In genomic region chr9:67610696-67611095, GRCm38 (mm10) we compare ENCODE assay signal across 26 mouse cellular contexts. TPM values are rescaled to one million over a fixed set of nuclear protein-coding genes. Genes with fewer than 3 reads are reported as not detected.
A peak's percentile ranks its signal among the peaks of the same experiment; 100 is the strongest.
DNase-seq lines count a peak whose midpoint lies in the region; ATAC-seq and TF ChIP-seq lines count a peak whose summit lies in the region.
"Had no signal": no experiment of that assay in that cellular context is flagged by ENCODE, and none has a peak within 500 bp of the region (broad histone marks: within the 10 kb centered on the region; RNA-seq: fewer than 3 reads in every experiment).

No protein-coding gene starts in this region.

- H3K4me2 ChIP-seq in midbrain, embryonic 11.5 days: no peak overlapping the region
- H3K4me2 ChIP-seq in midbrain, postnatal 0 days (ENCODE audit: low read depth, low read length, poor library complexity, severe bottlenecking): no peak overlapping the region
- H3K4me2 ChIP-seq: embryonic facial prominence, embryonic 13.5 days; embryonic facial prominence, embryonic 15.5 days; forebrain, embryonic 12.5 days had no signal

- TF ChIP-seq CTCF in midbrain, postnatal 0 days (IDR thresholded peaks at IDR 0.05): no peak

- intact Hi-C loops in heart, postnatal 14 days (cut with DNase I): no loop called here

- H3K27ac ChIP-seq in midbrain, embryonic 11.5 days (ENCODE audit: low read depth, low read length): no peak overlapping the region
- H3K27ac ChIP-seq in midbrain, postnatal 0 days (ENCODE audit: low read depth, low read length): no peak overlapping the region
- H3K27ac ChIP-seq: embryonic facial prominence, embryonic 13.5 days; embryonic facial prominence, embryonic 15.5 days; forebrain, embryonic 10.5 days; forebrain, embryonic 12.5 days had no signal

- H3K4me3 ChIP-seq in midbrain, embryonic 11.5 days (ENCODE audit: low read depth, low read length): no peak overlapping the region
- H3K4me3 ChIP-seq in midbrain, postnatal 0 days (ENCODE audit: low read depth, low read length): no peak overlapping the region
- H3K4me3 ChIP-seq: embryonic facial prominence, embryonic 13.5 days; embryonic facial prominence, embryonic 15.5 days; erythroblast, embryonic 14.5 days; forebrain, embryonic 10.5 days; forebrain, embryonic 12.5 days had no signal

- WGBS in midbrain, embryonic 11.5 days: 88% methylated on average over 6 of the region's 6 CpGs
- 95% methylated on average over 6 of the region's 6 CpGs for WGBS in midbrain, postnatal 0 days

- H3K36me3 ChIP-seq in midbrain, embryonic 11.5 days (ENCODE audit: control insufficient read depth, insufficient read depth, low read length): no peaks in the 10 kb centered on the region
- no peaks in the 10 kb centered on the region for H3K36me3 ChIP-seq in midbrain, postnatal 0 days (ENCODE audit: insufficient read depth, low read length)
- H3K36me3 ChIP-seq: embryonic facial prominence, embryonic 13.5 days; embryonic facial prominence, embryonic 15.5 days; forebrain, embryonic 10.5 days; forebrain, embryonic 12.5 days; G1E had no signal

- DNase-seq in heart, adult 11 months: peak; percentile 64
- no peak for DNase-seq in heart, postnatal 14 days
- peak; percentile 56 for DNase-seq in midbrain, embryonic 11.5 days (ENCODE audit: low spot score, missing footprints)
- no peak for DNase-seq in midbrain, postnatal 0 days (ENCODE audit: low spot score)
- DNase-seq in embryo, embryonic 10.5 days (ENCODE audit: low spot score): no peak
- DNase-seq: adrenal gland, adult 8-10 months; adrenal gland, postnatal 36 days; B cell, adult 2 months; cerebellum, adult 11-12 months; cerebellum, adult 2 months; cerebellum, adult 9-10 months; cerebellum, postnatal 10 days; cerebellum, postnatal 25 days; embryo, embryonic 11 days had no signal

- H3K9ac ChIP-seq in midbrain, embryonic 11.5 days (ENCODE audit: low read length): no peak overlapping the region
- no peak overlapping the region for H3K9ac ChIP-seq in midbrain, postnatal 0 days (replicated peaks; ENCODE audit: low read length, poor library complexity, severe bottlenecking)
- H3K9ac ChIP-seq: embryonic facial prominence, embryonic 13.5 days; embryonic facial prominence, embryonic 15.5 days; forebrain, embryonic 12.5 days had no signal

- H3K4me1 ChIP-seq in midbrain, embryonic 11.5 days (ENCODE audit: control insufficient read depth, insufficient read depth, low read length): no peaks in the 10 kb centered on the region
- peaks cover 6% of the 10 kb centered on the region; the same call in 1 of the 2 replicates for H3K4me1 ChIP-seq in midbrain, postnatal 0 days (ENCODE audit: insufficient read depth, low read length)
- H3K4me1 ChIP-seq: forebrain, embryonic 12.5 days had no signal

- ATAC-seq in midbrain, embryonic 11.5 days (ENCODE audit: low FRiP score): no peak
- ATAC-seq in midbrain, postnatal 0 days (ENCODE audit: low FRiP score): no peak
- ATAC-seq: activated CD4-positive, CD25-positive, alpha-beta regulatory T cell, adult 4 months; CD4-positive, CD25-positive, alpha-beta regulatory T cell, adult 4 months; forebrain, embryonic 14.5 days; forebrain, embryonic 16.5 days; Patski had no signal

- no peaks in the 10 kb centered on the region for H3K9me3 ChIP-seq in midbrain, embryonic 11.5 days (ENCODE audit: control insufficient read depth, low read length)
- no peaks in the 10 kb centered on the region for H3K9me3 ChIP-seq in midbrain, postnatal 0 days (ENCODE audit: low read length)
- H3K9me3 ChIP-seq: embryonic facial prominence, embryonic 13.5 days; embryonic facial prominence, embryonic 15.5 days; forebrain, embryonic 10.5 days; forebrain, embryonic 12.5 days; G1E had no signal

- no peaks in the 10 kb centered on the region for H3K27me3 ChIP-seq in midbrain, embryonic 11.5 days (ENCODE audit: control insufficient read depth, insufficient read depth, low read length)
- H3K27me3 ChIP-seq in midbrain, postnatal 0 days (ENCODE audit: insufficient read depth, low read length): no peaks in the 10 kb centered on the region
- H3K27me3 ChIP-seq: CH12.LX; embryonic facial prominence, embryonic 13.5 days; embryonic facial prominence, embryonic 15.5 days; forebrain, embryonic 12.5 days; Patski had no signal

RNA-seq across cellular contexts. Expression of gene Tln2, which starts 51.2 kb away (rescaled TPM):
- total RNA-seq in heart, postnatal 14 days (2021): 10 to 100 TPM; 77.2 to 87.0 TPM
- 16.8 and 17.9 TPM in 2 replicates for polyA plus RNA-seq in midbrain, embryonic 11.5 days (2014; fragmentation: Nextera tagmentation; extraction: Ambion mirVana)
- total RNA-seq in midbrain, postnatal 0 days (2014; rRNA removed): 66.7 and 69.7 TPM in 2 replicates
- 47.4 and 49.4 TPM in 2 replicates for polyA plus RNA-seq in midbrain, postnatal 0 days (2015; fragmentation: Nextera tagmentation; extraction: Ambion mirVana)

Comparison
In these comparisons a context has a peak if more than half of its experiments do, and no peak if none do; other contexts are left out.
1. DNase-seq: peak in heart, adult 11 months (single experiment) and midbrain, embryonic 11.5 days (single experiment); none in heart, postnatal 14 days (0 of 2), midbrain, postnatal 0 days (single experiment) and embryo, embryonic 10.5 days (single experiment).